Mouse (Mus musculus) stomach, postnatal 0 days (tissue): ENCODE results near the gene Scgb2b7. TPM values are rescaled to one million over a fixed set of nuclear protein-coding genes. Genes with fewer than 3 reads are reported as not detected.
"Not testable (repeated sequence)": the region's sequence is repeated elsewhere in the genome, so short reads cannot be mapped to it uniquely, and the experiment has no call there.

Experiments
- ATAC-seq: fragments of 200-750 bp; cut with Nextera tagmentation; 2 replicates; pipeline ENCODE4 v1.8.0; 2017; ENCODE audit not compliant: low FRiP score, low TSS enrichment
- DNase-seq: peaks from one replicate; pipeline ENCODE4 v3.0.0-alpha.2; 2016; ENCODE audit warnings: low spot score
- H3K27ac ChIP-seq: fragments of 300-500 bp; sonication (generic); replicated peaks from 2 replicates; pipeline ENCODE4 v1.5.1; 2014; ENCODE audit warnings: mild to moderate bottlenecking, control low read depth
- H3K27me3 ChIP-seq: fragments of 300-500 bp; sonication (generic); 2 replicates; pipeline ENCODE4 v1.6.1; 2014; ENCODE audit warnings: low read length; ENCODE audit not compliant: control insufficient read depth, insufficient read depth
- H3K36me3 ChIP-seq: fragments of 300-500 bp; sonication (generic); 2 replicates; pipeline ENCODE4 v1.6.1; 2014; ENCODE audit warnings: low read length, mixed read lengths; ENCODE audit not compliant: control insufficient read depth, insufficient read depth
- H3K4me1 ChIP-seq: fragments of 300-500 bp; sonication (generic); replicated peaks from 2 replicates; pipeline ENCODE4 v1.6.1; 2014; ENCODE audit warnings: antibody characterized with exemption; ENCODE audit not compliant: control insufficient read depth, insufficient read depth
- H3K4me2 ChIP-seq: fragments of 300-500 bp; sonication (generic); replicated peaks from 2 replicates; pipeline ENCODE4 v1.6.1; 2014; ENCODE audit warnings: low read depth, mild to moderate bottlenecking, control low read depth, moderate library complexity
- H3K4me3 ChIP-seq: fragments of 300-500 bp; sonication (generic); 2 replicates; pipeline ENCODE4 v1.5.1; 2014; ENCODE audit warnings: low read depth, low read length, control low read depth
- H3K9ac ChIP-seq: fragments of 300-500 bp; sonication (generic); 2 replicates; pipeline ENCODE4 v1.6.1; 2014; ENCODE audit warnings: mild to moderate bottlenecking, low read length, control low read depth, mixed read lengths
- H3K9me3 ChIP-seq: fragments of 300-500 bp; sonication (generic); 2 replicates; pipeline ENCODE4 v1.6.1; 2016; ENCODE audit warnings: low read length; ENCODE audit not compliant: control insufficient read depth
- WGBS: fragments of 180-500 bp; shearing (Covaris S2); extraction: QIAGEN DNeasy Blood & Tissue Kit; methylation state at CpG from one replicate; pipeline ENCODE4 v1.1.7; 2014; 5-methylcytosine and 5-hydroxymethylcytosine counted together
- polyA plus RNA-seq: library from polyadenylated mRNA; unstranded; fragments of >200 nt; fragmentation: Nextera tagmentation; extraction: Ambion mirVana; gene quantifications from 2 replicates; pipeline ENCODE4 v1.2.1, GENCODE M21; 2015

The Scgb2b7 gene
- polyA plus RNA-seq: not detected in 2 replicates

DNA sequence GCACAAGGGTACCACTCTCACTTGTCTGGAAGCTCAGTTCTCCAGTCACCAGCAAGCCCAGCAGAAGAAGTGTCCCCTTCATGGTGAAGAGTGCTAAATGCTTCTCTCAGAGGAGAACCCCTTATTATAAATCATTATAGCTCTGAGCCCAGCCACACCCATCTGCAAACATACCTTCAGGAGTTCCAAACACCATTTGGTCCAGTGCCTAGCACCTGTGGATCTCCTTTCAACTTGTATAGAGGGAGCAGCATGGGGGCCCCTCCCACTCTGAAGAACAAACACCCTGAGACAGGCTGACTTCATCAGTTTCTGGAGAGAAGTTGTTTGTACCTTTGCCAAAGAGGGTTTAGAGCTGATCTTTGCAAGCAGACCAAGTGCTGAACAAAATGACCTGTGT lies at the start of gene Scgb2b7:
Gene Scgb2b7 (minus strand): TSS at position 101 of the 400 bp plus-strand sequence.
- not testable (repeated sequence) for ATAC-seq, H3K27ac ChIP-seq, H3K36me3 ChIP-seq, H3K9me3 ChIP-seq, H3K4me3 ChIP-seq, H3K27me3 ChIP-seq, H3K4me1 ChIP-seq, H3K9ac ChIP-seq, DNase-seq, H3K4me2 ChIP-seq

DNA sequence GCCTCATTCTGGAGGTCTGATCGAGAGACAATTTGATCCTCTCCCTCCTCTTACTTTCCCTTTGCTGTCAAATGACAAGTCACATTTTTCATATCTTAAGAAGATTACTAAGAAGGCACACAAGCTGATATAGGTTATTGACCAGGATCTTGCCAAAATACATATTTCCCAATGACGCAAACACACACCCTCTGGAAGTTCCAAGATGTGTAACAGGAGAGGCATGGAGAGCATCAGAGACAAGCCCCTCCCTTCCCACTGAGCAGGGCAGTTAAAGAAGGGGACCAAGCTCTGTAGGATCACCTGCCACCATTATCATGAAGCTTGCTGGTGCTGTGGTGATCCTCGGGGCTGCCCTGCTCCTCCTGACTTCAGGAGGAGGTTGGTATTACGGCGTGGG lies 6.8 kb upstream of the Scgb2b7 start, which contains the start of gene Scgb1b7:
Gene Scgb1b7 (plus strand): TSS at position 301 of the 400 bp plus-strand sequence.
- not testable (repeated sequence) for H3K9ac ChIP-seq, H3K27me3 ChIP-seq, H3K4me2 ChIP-seq, H3K4me3 ChIP-seq, H3K4me1 ChIP-seq, DNase-seq, H3K27ac ChIP-seq, H3K36me3 ChIP-seq, ATAC-seq, H3K9me3 ChIP-seq
- 88% methylated on average over 3 of the region's 5 CpGs for WGBS

Other genes starting within 250 kb of the Scgb2b7 start
- not detected in 2 replicates for gene Scgb1b7, start 6.9 kb upstream of the Scgb2b7 start, polyA plus RNA-seq